Mouse (Mus musculus) heart, embryonic 14.5 days (tissue): ENCODE measurements around the gene Lhcgr. TPM values are rescaled to one million over a fixed set of nuclear protein-coding genes. Genes with fewer than 3 reads are reported as not detected.

Source experiments
- ATAC-seq: fragments of 200-750 bp; cut with Nextera tagmentation; 2 replicates; pipeline ENCODE4 v1.8.0; 2017; ENCODE audit warnings: low read depth, moderate TSS enrichment; ENCODE audit not compliant: insufficient number of reproducible peaks, insufficient read depth, low FRiP score
- H3K27ac ChIP-seq, 2 experiments: fragments of 200-500 bp in 1 of 2; fragments of 300-500 bp in 1 of 2; sonication (generic) in 1 of 2; replicated peaks in 1 of 2; 2 replicates each; pipeline ENCODE4 v1.5.1; 2012 to 2014; ENCODE audit warnings: low read depth in 2 of 2, low read length in 2 of 2, control low read depth in 1 of 2, mild to moderate bottlenecking in 1 of 2, mixed read lengths in 1 of 2; ENCODE audit not compliant: control insufficient read depth in 1 of 2, insufficient read depth in 1 of 2
- H3K27me3 ChIP-seq: fragments of 300-500 bp; sonication (generic); 2 replicates; pipeline ENCODE4 v1.6.1; 2014; ENCODE audit warnings: mild to moderate bottlenecking, low read length, control low read depth; ENCODE audit not compliant: control insufficient read depth, insufficient read depth
- H3K36me3 ChIP-seq: fragments of 300-500 bp; sonication (generic); 2 replicates; pipeline ENCODE4 v1.6.1; 2014; ENCODE audit warnings: mild to moderate bottlenecking, control low read depth, low read length, mixed read lengths; ENCODE audit not compliant: control insufficient read depth, insufficient read depth
- H3K4me1 ChIP-seq, 2 experiments: fragments of 200-500 bp in 1 of 2; fragments of 300-500 bp in 1 of 2; sonication (generic) in 1 of 2; 2 replicates each; pipeline ENCODE4 v1.6.1; 2012 to 2014; ENCODE audit warnings: low read length in 2 of 2, control low read depth in 1 of 2, mixed read lengths in 1 of 2; ENCODE audit not compliant: control insufficient read depth in 2 of 2, insufficient read depth in 2 of 2
- H3K4me2 ChIP-seq: fragments of 300-500 bp; sonication (generic); 2 replicates; pipeline ENCODE4 v1.6.1; 2014; ENCODE audit warnings: mild to moderate bottlenecking, low read length
- H3K4me3 ChIP-seq, 2 experiments: fragments of 200-500 bp in 1 of 2; fragments of 300-500 bp in 1 of 2; sonication (generic) in 1 of 2; 2 replicates each; pipeline ENCODE4 v1.5.1; 2012 to 2014; ENCODE audit warnings: low read length in 2 of 2, mild to moderate bottlenecking in 2 of 2, control low read depth in 1 of 2, low read depth in 1 of 2, moderate library complexity in 1 of 2; ENCODE audit not compliant: control insufficient read depth in 1 of 2, insufficient read depth in 1 of 2
- H3K9ac ChIP-seq: fragments of 300-500 bp; sonication (generic); 2 replicates; pipeline ENCODE4 v1.6.1; 2014; ENCODE audit warnings: mild to moderate bottlenecking, low read length
- H3K9me3 ChIP-seq: fragments of 300-500 bp; sonication (generic); 2 replicates; pipeline ENCODE4 v1.6.1; 2016; ENCODE audit warnings: low read length, control low read depth; ENCODE audit not compliant: control insufficient read depth
- WGBS: fragments of 180-500 bp; shearing (Covaris S2); extraction: QIAGEN DNeasy Blood & Tissue Kit; methylation state at CpG from one replicate; pipeline ENCODE4 v1.1.7; 2014; 5-methylcytosine and 5-hydroxymethylcytosine counted together
- polyA plus RNA-seq: library from polyadenylated mRNA; unstranded; fragments of >200 nt; fragmentation: Nextera tagmentation; extraction: Ambion mirVana; gene quantifications from 2 replicates; pipeline ENCODE4 v1.2.1, GENCODE M21; 2014

Lhcgr gene
- polyA plus RNA-seq, 1 experiment from 2014 or later: not detected

GRCm38 (mm10) chr17:88703112-88703511 lies 88.7 kb downstream of the Lhcgr start:
- Histone ChIP-seq H3K36me3 (no peaks in the 10 kb centered on the region), H3K27me3 (no peaks in the 10 kb centered on the region), H3K4me2 (no peak overlapping the region), H3K9ac (no peak overlapping the region), H3K4me1 (0 out of 4 replicates have a peak, but pooled peaks cover 0 to 3% of the 10 kb centered on the region in 2 experiments), H3K9me3 (no peaks in the 10 kb centered on the region), H3K27ac (no peak overlapping the region), H3K4me3 (no peak overlapping the region)
- 49% methylated on average over 4 of the region's 4 CpGs for WGBS
- ATAC-seq: no peak

GRCm38 (mm10) chr17:88702345-88702744 lies 89.4 kb downstream of the Lhcgr start:
- no peak for ATAC-seq
- Histone ChIP-seq H3K9ac (no peak overlapping the region), H3K9me3 (no peaks in the 10 kb centered on the region), H3K36me3 (no peaks in the 10 kb centered on the region), H3K4me3 (no peak overlapping the region), H3K4me1 (0 out of 4 replicates have a peak, but pooled peaks cover 0 to 3% of the 10 kb centered on the region in 2 experiments), H3K4me2 (no peak overlapping the region), H3K27ac (no peak overlapping the region), H3K27me3 (no peaks in the 10 kb centered on the region)
- 32% methylated on average over 6 of the region's 6 CpGs for WGBS

GRCm38 (mm10) chr17:88700901-88701300 lies 90.9 kb downstream of the Lhcgr start:
- ATAC-seq: no peak
- Histone ChIP-seq H3K27me3 (no peaks in the 10 kb centered on the region), H3K9me3 (no peaks in the 10 kb centered on the region), H3K4me2 (no peak overlapping the region), H3K27ac (no peak overlapping the region), H3K9ac (no peak overlapping the region), H3K4me1 (0 out of 4 replicates have a peak, but pooled peaks cover 0 to 3% of the 10 kb centered on the region in 2 experiments), H3K4me3 (no peak overlapping the region), H3K36me3 (no peaks in the 10 kb centered on the region)

GRCm38 (mm10) chr17:88696656-88697333 lies 95.0 kb downstream of the Lhcgr start:
- Histone ChIP-seq H3K9me3 (no peaks in the 10 kb centered on the region), H3K4me1 (no peaks in the 10 kb centered on the region), H3K27me3 (no peaks in the 10 kb centered on the region), H3K27ac (no peak overlapping the region), H3K36me3 (no peaks in the 10 kb centered on the region), H3K4me2 (no peak overlapping the region; the same call in 1 of the 2 replicates), H3K4me3 (no peak overlapping the region), H3K9ac (no peak overlapping the region)
- 49% methylated on average over 9 of the region's 9 CpGs for WGBS
- no peak for ATAC-seq

GRCm38 (mm10) chr17:88688226-88688625 lies 103.6 kb downstream of the Lhcgr start:
- no peaks in the 10 kb centered on the region for H3K27me3 ChIP-seq
- no peaks in the 10 kb centered on the region for H3K4me1 ChIP-seq
- no peak overlapping the region for H3K9ac ChIP-seq
- no peaks in the 10 kb centered on the region for H3K9me3 ChIP-seq
- no peak overlapping the region for H3K27ac ChIP-seq
- no peaks in the 10 kb centered on the region for H3K36me3 ChIP-seq
- no peak overlapping the region for H3K4me2 ChIP-seq
- no peak for ATAC-seq
- WGBS: 72% methylated on average over 11 of the region's 11 CpGs
- no peak overlapping the region for H3K4me3 ChIP-seq

- Histone ChIP-seq H3K4me2 (no peak overlapping the region), H3K27ac (no peak overlapping the region), H3K4me1 (no peaks in the 10 kb centered on the region), H3K36me3 (no peaks in the 10 kb centered on the region), H3K4me3 (no peak overlapping the region), H3K9ac (no peak overlapping the region), H3K9me3 (no peaks in the 10 kb centered on the region), H3K27me3 (no peaks in the 10 kb centered on the region)
- ATAC-seq: no peak
- WGBS: 81% methylated on average over 23 of the region's 23 CpGs
Observed at GRCm38 (mm10) chr17:88675310-88676309, 116.2 kb downstream of the Lhcgr start.

GRCm38 (mm10) chr17:88670800-88671199 lies 121.0 kb downstream of the Lhcgr start:
- no peaks in the 10 kb centered on the region for H3K9me3 ChIP-seq
- H3K4me1 ChIP-seq: peaks cover 0 to 2% of the 10 kb centered on the region in 2 experiments; a peak in 1 of 4 replicates
- ATAC-seq: no peak
- WGBS: 62% methylated on average over 4 of the region's 4 CpGs
- no peaks in the 10 kb centered on the region for H3K27me3 ChIP-seq
- no peak overlapping the region for H3K27ac ChIP-seq
- no peaks in the 10 kb centered on the region for H3K36me3 ChIP-seq
- no peak overlapping the region for H3K4me2 ChIP-seq
- no peak overlapping the region for H3K4me3 ChIP-seq
- H3K9ac ChIP-seq: no peak overlapping the region
